Mouse (Mus musculus): ENCODE data around the gene Zfp277.

Zfp277 gene

GRCm38 (mm10) chr12:40445648-40446449 lies at the start of gene Zfp277, which contains the start of gene Dock4:
TSS of gene Zfp277 (minus strand) at chr12:40445902.
TSS of gene Dock4 (plus strand) at chr12:40445952.
- peak; percentile 99 for DNase-seq (ENCODE audit: low read depth, low spot score)

- DNase-seq (ENCODE audit: low read depth, low spot score), result no peak
Observed at GRCm38 (mm10) chr12:40486047-40486837, 40.5 kb upstream of the Zfp277 start.

- no peak for DNase-seq (ENCODE audit: low read depth, low spot score)
Observed at GRCm38 (mm10) chr12:40485210-40485609, 39.5 kb upstream of the Zfp277 start.

- DNase-seq (ENCODE audit: low read depth, low spot score), result no peak
Observed at GRCm38 (mm10) chr12:40484224-40484623, 38.5 kb upstream of the Zfp277 start.

GRCm38 (mm10) chr12:40477621-40478452 lies 32.1 kb upstream of the Zfp277 start:
- DNase-seq (ENCODE audit: low read depth, low spot score), result no peak

GRCm38 (mm10) chr12:40473709-40474108 lies 28.0 kb upstream of the Zfp277 start:
- DNase-seq (ENCODE audit: low read depth, low spot score), result no peak

GRCm38 (mm10) chr12:40471649-40472399 lies 26.1 kb upstream of the Zfp277 start:
- DNase-seq (ENCODE audit: low read depth, low spot score), result no peak

- no peak for DNase-seq (ENCODE audit: low read depth, low spot score)
Observed at GRCm38 (mm10) chr12:40469009-40469408, 23.3 kb upstream of the Zfp277 start.

- DNase-seq (ENCODE audit: low read depth, low spot score), result no peak
Observed at GRCm38 (mm10) chr12:40468235-40468634, 22.5 kb upstream of the Zfp277 start.

GRCm38 (mm10) chr12:40464282-40464681 lies 18.6 kb upstream of the Zfp277 start:
- no peak for DNase-seq (ENCODE audit: low read depth, low spot score)

- no peak for DNase-seq (ENCODE audit: low read depth, low spot score)
Observed at GRCm38 (mm10) chr12:40463828-40464227, 18.1 kb upstream of the Zfp277 start.

- DNase-seq (ENCODE audit: low read depth, low spot score), result no peak
Observed at GRCm38 (mm10) chr12:40462693-40463235, 17.1 kb upstream of the Zfp277 start.

- no peak for DNase-seq (ENCODE audit: low read depth, low spot score)
Observed at GRCm38 (mm10) chr12:40459673-40460265, 14.1 kb upstream of the Zfp277 start.

GRCm38 (mm10) chr12:40458977-40459376 lies 13.3 kb upstream of the Zfp277 start:
- no peak for DNase-seq (ENCODE audit: low read depth, low spot score)

- no peak for DNase-seq (ENCODE audit: low read depth, low spot score)
Observed at GRCm38 (mm10) chr12:40456517-40456916, 10.8 kb upstream of the Zfp277 start.

GRCm38 (mm10) chr12:40449119-40449795 lies 3.6 kb upstream of the Zfp277 start:
- DNase-seq (ENCODE audit: low read depth, low spot score), result no peak

GRCm38 (mm10) chr12:40447561-40448355 lies 2.1 kb upstream of the Zfp277 start:
- DNase-seq (ENCODE audit: low read depth, low spot score), result peak; percentile 7

- DNase-seq (ENCODE audit: low read depth, low spot score), result peak; percentile 3
Observed at GRCm38 (mm10) chr12:40446450-40447381, 1.0 kb upstream of the Zfp277 start.
